Mouse (Mus musculus): Measurements from ENCODE around the gene Gm21981. TPM values are rescaled to one million over a fixed set of nuclear protein-coding genes. Genes with fewer than 3 reads are reported as not detected.

Gm21981 gene
- 0.63 TPM for polyA plus RNA-seq (2014; fragmentation: Illumina TruSeq; extraction: RNeasy Lipid Tissue Mini Kit (QIAGEN cat#74804); ENCODE audit: low read depth, low replicate concordance)

DNA sequence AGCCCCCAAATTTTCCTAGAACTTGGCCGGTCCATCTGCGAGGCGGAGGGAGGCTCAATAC, at the start of gene Gm21981:
TSS of gene Gm21981 (minus strand) at position 14 of the 61 bp plus-strand sequence.

DNA sequence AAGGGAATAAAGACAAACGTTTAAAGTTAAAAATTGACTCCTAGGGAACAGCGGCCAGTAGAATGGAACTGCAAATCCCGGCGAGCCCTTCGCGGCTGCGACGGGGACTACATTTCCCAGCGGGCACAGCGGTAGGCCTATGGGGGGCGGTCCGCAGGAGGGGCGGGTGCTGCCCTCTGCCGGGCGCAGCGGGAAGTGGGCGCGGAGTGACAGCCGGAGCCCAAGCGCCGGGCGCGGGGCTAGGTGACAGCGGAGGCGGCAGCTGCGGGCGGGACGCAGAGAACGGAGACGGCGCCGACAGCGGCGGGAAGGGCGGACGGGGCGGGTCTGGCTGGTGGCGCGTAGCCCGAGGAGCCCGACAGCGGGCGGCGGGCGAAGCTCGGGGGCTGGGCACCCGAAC, 42.6 kb upstream of the Gm21981 start, which contains the start of gene Tfeb:
TSS of gene Tfeb (plus strand) at position 175 of the 400 bp plus-strand sequence.

DNA sequence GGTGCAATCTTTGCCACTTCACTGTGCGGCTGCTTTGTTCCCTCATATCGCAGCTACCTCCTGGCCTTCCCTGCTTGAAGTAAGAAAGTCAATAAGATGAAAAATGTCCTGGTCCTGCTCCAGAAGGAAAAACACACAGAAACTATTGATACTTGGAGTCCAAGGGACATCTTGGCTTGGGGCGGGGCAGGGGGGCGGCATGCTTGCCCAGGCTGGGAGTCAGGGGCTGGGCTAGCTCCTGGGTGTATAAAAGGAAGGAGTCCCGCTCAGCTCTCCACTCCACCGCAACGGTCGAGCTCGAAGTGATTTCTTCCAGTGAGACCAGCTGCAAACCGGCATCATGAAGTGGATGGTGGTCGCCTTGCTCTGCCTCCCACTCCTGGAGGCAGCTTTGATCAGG, 32.3 kb upstream of the Gm21981 start, which contains the start of gene Pgc:
TSS of gene Pgc (plus strand) at position 277 of the 400 bp plus-strand sequence.

DNA sequence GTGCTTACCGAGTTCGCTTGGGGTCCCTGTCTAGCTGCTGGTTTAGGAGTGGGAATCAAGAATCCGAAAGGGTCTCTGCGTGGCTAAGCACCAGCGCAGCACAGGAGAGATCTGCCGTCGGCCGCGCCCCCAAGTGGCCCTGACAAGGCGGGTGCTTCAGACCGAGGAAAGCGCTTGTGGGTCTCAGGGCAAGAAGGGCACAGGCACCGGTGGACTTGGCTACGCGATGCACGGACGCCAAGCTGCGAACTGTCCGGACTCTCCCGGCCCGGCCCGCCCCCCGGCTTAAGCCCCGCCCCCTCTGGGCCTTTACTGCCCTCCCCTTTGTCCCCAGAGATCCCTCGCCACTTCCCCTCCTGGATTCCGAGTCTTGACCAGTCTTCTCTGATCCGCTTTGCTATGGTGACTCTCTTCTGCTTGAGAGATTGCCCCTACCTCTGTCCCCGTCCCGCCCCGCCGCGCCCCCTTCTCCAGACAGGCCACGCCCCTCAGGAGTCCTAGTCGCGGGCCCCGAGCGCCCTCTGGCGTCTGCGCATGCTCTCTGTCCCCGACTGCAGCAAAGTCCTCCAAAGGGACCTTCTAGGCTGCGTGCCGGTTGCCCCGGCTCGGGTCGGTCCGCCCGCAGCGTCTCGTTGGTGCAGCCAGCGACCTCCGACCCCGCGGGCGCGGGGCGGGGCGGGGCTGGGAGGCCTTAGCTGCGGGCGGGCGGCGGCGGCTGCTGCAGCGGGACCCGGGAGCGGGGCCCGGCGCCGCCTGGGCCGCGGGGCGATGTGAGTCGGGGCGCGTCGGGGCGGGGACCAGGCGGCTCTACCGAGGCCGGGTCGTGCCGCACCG, 465 bp upstream of the Gm21981 start, which contains the start of gene Prickle4:
TSS of gene Prickle4 (minus strand) at position 234 of the 834 bp plus-strand sequence.

DNA sequence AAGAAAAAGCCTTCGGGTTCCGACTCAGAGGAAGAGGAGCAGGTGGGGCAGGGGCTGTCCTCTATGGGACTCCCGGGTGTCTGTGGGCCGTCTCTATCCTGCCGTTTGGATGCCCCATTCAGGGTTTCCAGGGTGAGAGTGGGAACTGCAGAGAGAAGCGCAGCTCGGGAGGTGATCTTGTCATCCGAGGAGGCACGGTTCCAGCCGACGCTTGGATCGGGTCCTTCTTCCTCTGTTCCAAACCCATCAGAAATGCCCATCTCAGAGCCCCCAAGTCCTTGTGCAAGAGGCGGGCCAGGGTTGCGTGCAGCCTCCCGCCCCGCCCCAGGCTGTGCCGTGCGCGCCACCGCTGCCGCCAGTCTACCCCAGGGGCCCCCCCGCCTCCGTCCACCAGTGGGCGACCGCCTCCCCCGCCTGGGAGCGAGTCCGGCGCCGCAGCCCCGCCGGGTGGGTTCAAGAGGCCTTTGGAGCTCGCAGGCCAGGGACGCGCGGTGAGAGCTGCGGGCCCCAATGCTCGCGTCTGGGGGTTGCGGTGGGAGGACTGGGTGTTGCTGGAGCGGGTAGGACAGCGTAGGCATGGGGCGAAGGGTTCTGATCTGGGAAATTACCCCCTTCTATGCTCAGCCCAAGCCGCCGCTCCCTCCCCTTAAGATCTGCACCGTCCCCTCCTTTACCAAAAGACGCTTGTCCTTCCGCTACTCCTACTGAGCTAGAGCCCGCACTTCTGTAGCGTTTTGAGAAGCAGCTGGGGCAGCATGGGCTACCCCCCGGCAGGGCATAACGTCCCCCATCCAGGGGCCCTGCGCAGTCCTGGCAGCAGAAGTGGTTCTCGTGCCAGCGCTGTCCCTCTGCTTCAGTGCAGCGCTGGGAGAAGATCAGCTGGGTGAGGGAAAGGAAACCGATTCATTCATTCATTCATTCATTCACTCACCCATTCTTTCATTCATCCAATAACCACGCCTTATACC, 5.4 kb downstream of the Gm21981 start, which contains the start of gene Frs3:
TSS of gene Frs3 (plus strand) at position 423 of the 968 bp plus-strand sequence.

DNA sequence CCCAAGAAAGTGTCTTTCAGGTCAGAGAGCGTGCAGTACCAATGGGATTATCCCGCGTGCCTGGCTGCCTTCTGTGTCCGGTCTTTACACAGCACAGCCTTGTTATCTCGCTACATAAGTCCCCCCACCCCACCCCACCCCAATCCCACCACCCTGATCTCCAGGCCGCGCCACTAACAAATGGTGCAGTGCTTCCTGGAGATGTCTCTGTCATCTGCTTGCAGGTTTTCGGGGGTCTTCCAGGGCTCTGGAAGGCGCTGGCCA, 6.0 kb downstream of the Gm21981 start, which contains the start of gene Tomm6:
TSS of gene Tomm6 (minus strand) at position 43 of the 264 bp plus-strand sequence.

Other genes with a start within 250 kb of the Gm21981 start
- gene Taf8, start 192.2 kb downstream of the Gm21981 start, polyA plus RNA-seq (2014; fragmentation: Illumina TruSeq; extraction: RNeasy Lipid Tissue Mini Kit (QIAGEN cat#74804); ENCODE audit: low read depth, low replicate concordance), result 13.7 TPM
- 62.7 TPM for gene Ccnd3, start 189.4 kb downstream of the Gm21981 start, polyA plus RNA-seq (2014; fragmentation: Illumina TruSeq; extraction: RNeasy Lipid Tissue Mini Kit (QIAGEN cat#74804); ENCODE audit: low read depth, low replicate concordance)
- 16.3 TPM for gene Bysl, start 83.0 kb downstream of the Gm21981 start, polyA plus RNA-seq (2014; fragmentation: Illumina TruSeq; extraction: RNeasy Lipid Tissue Mini Kit (QIAGEN cat#74804); ENCODE audit: low read depth, low replicate concordance)
- gene Med20, start 82.9 kb downstream of the Gm21981 start, polyA plus RNA-seq (2014; fragmentation: Illumina TruSeq; extraction: RNeasy Lipid Tissue Mini Kit (QIAGEN cat#74804); ENCODE audit: low read depth, low replicate concordance), result 19.7 TPM
- 2.2 TPM for gene Gm20517, start 82.9 kb downstream of the Gm21981 start, polyA plus RNA-seq (2014; fragmentation: Illumina TruSeq; extraction: RNeasy Lipid Tissue Mini Kit (QIAGEN cat#74804); ENCODE audit: low read depth, low replicate concordance)
- 2.6 TPM for gene Usp49, start 63.8 kb downstream of the Gm21981 start, polyA plus RNA-seq (2014; fragmentation: Illumina TruSeq; extraction: RNeasy Lipid Tissue Mini Kit (QIAGEN cat#74804); ENCODE audit: low read depth, low replicate concordance)
- 89.7 TPM for gene Tomm6, start 6.1 kb downstream of the Gm21981 start, polyA plus RNA-seq (2014; fragmentation: Illumina TruSeq; extraction: RNeasy Lipid Tissue Mini Kit (QIAGEN cat#74804); ENCODE audit: low read depth, low replicate concordance)
- 6.2 TPM for gene Frs3, start 5.4 kb downstream of the Gm21981 start, polyA plus RNA-seq (2014; fragmentation: Illumina TruSeq; extraction: RNeasy Lipid Tissue Mini Kit (QIAGEN cat#74804); ENCODE audit: low read depth, low replicate concordance)
- gene Prickle4, start 281 bp upstream of the Gm21981 start, polyA plus RNA-seq (2014; fragmentation: Illumina TruSeq; extraction: RNeasy Lipid Tissue Mini Kit (QIAGEN cat#74804); ENCODE audit: low read depth, low replicate concordance), result 2.8 TPM
- not detected for gene Pgc, start 32.4 kb upstream of the Gm21981 start, polyA plus RNA-seq (2014; fragmentation: Illumina TruSeq; extraction: RNeasy Lipid Tissue Mini Kit (QIAGEN cat#74804); ENCODE audit: low read depth, low replicate concordance)
- gene Tfeb, start 42.6 kb upstream of the Gm21981 start, polyA plus RNA-seq (2014; fragmentation: Illumina TruSeq; extraction: RNeasy Lipid Tissue Mini Kit (QIAGEN cat#74804); ENCODE audit: low read depth, low replicate concordance), result 29.8 TPM
- gene Mdfi, start 140.2 kb upstream of the Gm21981 start, polyA plus RNA-seq (2014; fragmentation: Illumina TruSeq; extraction: RNeasy Lipid Tissue Mini Kit (QIAGEN cat#74804); ENCODE audit: low read depth, low replicate concordance), result 4.4 TPM
- gene Foxp4, start 230.2 kb upstream of the Gm21981 start, polyA plus RNA-seq (2014; fragmentation: Illumina TruSeq; extraction: RNeasy Lipid Tissue Mini Kit (QIAGEN cat#74804); ENCODE audit: low read depth, low replicate concordance), result 8.5 TPM

Data from heart, adult 10 weeks (tissue).